Mouse (Mus musculus) kidney, adult 9 months (tissue): ENCODE results near the gene Qk.

ENCODE experiments used
- DNase-seq: peaks from one replicate; pipeline ENCODE4 v3.0.0; 2022

Gene Qk

GRCm38 (mm10) chr17:10232406-10232805, 87.2 kb downstream of the Qk start:
- DNase-seq, result no peak

- DNase-seq, result no peak
These were observed 91.7 kb downstream of the Qk start for GRCm38 (mm10) chr17:10227798-10228538.

- no peak for DNase-seq
These were observed 103.5 kb downstream of the Qk start for GRCm38 (mm10) chr17:10216164-10216563.

- DNase-seq, result no peak
These were observed 110.4 kb downstream of the Qk start for GRCm38 (mm10) chr17:10209154-10209777.

GRCm38 (mm10) chr17:10198662-10199061, 121.0 kb downstream of the Qk start:
- no peak for DNase-seq

- DNase-seq, result no peak
These were observed 121.4 kb downstream of the Qk start for GRCm38 (mm10) chr17:10198231-10198630.

- no peak for DNase-seq
These were observed 124.0 kb downstream of the Qk start for GRCm38 (mm10) chr17:10195703-10196102.

GRCm38 (mm10) chr17:10190857-10191256, 128.8 kb downstream of the Qk start:
- DNase-seq, result no peak

GRCm38 (mm10) chr17:10188481-10188880, 131.2 kb downstream of the Qk start:
- no peak for DNase-seq

- no peak for DNase-seq
These were observed 132.1 kb downstream of the Qk start for GRCm38 (mm10) chr17:10187431-10188020.

GRCm38 (mm10) chr17:10181761-10182160, 137.9 kb downstream of the Qk start:
- DNase-seq, result no peak

GRCm38 (mm10) chr17:10177096-10177495, 142.6 kb downstream of the Qk start:
- DNase-seq, result no peak

GRCm38 (mm10) chr17:10161258-10161657, 158.4 kb downstream of the Qk start:
- DNase-seq, result no peak

- no peak for DNase-seq
These were observed 159.2 kb downstream of the Qk start for GRCm38 (mm10) chr17:10160415-10160814.

- DNase-seq, result no peak
These were observed 166.7 kb downstream of the Qk start for GRCm38 (mm10) chr17:10152808-10153413.
